Mouse (Mus musculus): ENCODE data around the gene Glrb. TPM values are rescaled to one million over a fixed set of nuclear protein-coding genes. Genes with fewer than 3 reads are reported as not detected.

Glrb gene
- polyA plus RNA-seq, 1 experiment from 2014 or later = 29.1 TPM

- no peak overlapping the region for H3K4me2 ChIP-seq (ENCODE audit: low read length)
- ATAC-seq (no peak), DNase-seq (ENCODE audit: low spot score) (peak; percentile 23)
- H3K27me3 ChIP-seq (replicated peaks; ENCODE audit: control insufficient read depth, insufficient read depth, low read length) = no peaks in the 10 kb centered on the region
- no peak overlapping the region for H3K4me3 ChIP-seq (ENCODE audit: low read depth, low read length)
- no peak overlapping the region for H3K27ac ChIP-seq (ENCODE audit: low read depth, low read length)
- H3K9me3 ChIP-seq (replicated peaks; ENCODE audit: control insufficient read depth, low read length) = no peaks in the 10 kb centered on the region
- no peak overlapping the region for H3K9ac ChIP-seq (ENCODE audit: low read length)
- peaks cover 15% of the 10 kb centered on the region; the same call in 1 of the 2 replicates for H3K4me1 ChIP-seq (ENCODE audit: control insufficient read depth, insufficient read depth, low read length)
- H3K36me3 ChIP-seq (ENCODE audit: control insufficient read depth, insufficient read depth, low read length) = no peaks in the 10 kb centered on the region
These were observed 116.7 kb downstream of the Glrb start for GRCm38 (mm10) chr3:80796764-80797163.

GRCm38 (mm10) chr3:80795284-80795683 lies 118.2 kb downstream of the Glrb start:
- H3K4me3 ChIP-seq (ENCODE audit: low read depth, low read length) = no peak overlapping the region
- no peak overlapping the region for H3K27ac ChIP-seq (ENCODE audit: low read depth, low read length)
- no peaks in the 10 kb centered on the region for H3K36me3 ChIP-seq (ENCODE audit: control insufficient read depth, insufficient read depth, low read length)
- ATAC-seq = no peak
- H3K4me2 ChIP-seq (ENCODE audit: low read length) = no peak overlapping the region
- H3K9ac ChIP-seq (ENCODE audit: low read length) = no peak overlapping the region
- H3K27me3 ChIP-seq (replicated peaks; ENCODE audit: control insufficient read depth, insufficient read depth, low read length) = no peaks in the 10 kb centered on the region
- peaks cover 15% of the 10 kb centered on the region; the same call in 1 of the 2 replicates for H3K4me1 ChIP-seq (ENCODE audit: control insufficient read depth, insufficient read depth, low read length)
- no peaks in the 10 kb centered on the region for H3K9me3 ChIP-seq (replicated peaks; ENCODE audit: control insufficient read depth, low read length)
- no peak for DNase-seq (ENCODE audit: low spot score)
- WGBS = 89% methylated on average over 2 of the region's 2 CpGs

Other genes with a start within 250 kb of the Glrb start
- gene Gria2, start 110.8 kb downstream of the Glrb start, polyA plus RNA-seq (2014; fragmentation: Nextera tagmentation; extraction: Ambion mirVana) = 94.8 and 171 TPM in 2 replicates
- 7.4 and 8.3 TPM in 2 replicates for gene Pdgfc, start 122.8 kb upstream of the Glrb start, polyA plus RNA-seq (2014; fragmentation: Nextera tagmentation; extraction: Ambion mirVana)